8 mouse cellular contexts compared by ENCODE assay signal in the genomic region with DNA sequence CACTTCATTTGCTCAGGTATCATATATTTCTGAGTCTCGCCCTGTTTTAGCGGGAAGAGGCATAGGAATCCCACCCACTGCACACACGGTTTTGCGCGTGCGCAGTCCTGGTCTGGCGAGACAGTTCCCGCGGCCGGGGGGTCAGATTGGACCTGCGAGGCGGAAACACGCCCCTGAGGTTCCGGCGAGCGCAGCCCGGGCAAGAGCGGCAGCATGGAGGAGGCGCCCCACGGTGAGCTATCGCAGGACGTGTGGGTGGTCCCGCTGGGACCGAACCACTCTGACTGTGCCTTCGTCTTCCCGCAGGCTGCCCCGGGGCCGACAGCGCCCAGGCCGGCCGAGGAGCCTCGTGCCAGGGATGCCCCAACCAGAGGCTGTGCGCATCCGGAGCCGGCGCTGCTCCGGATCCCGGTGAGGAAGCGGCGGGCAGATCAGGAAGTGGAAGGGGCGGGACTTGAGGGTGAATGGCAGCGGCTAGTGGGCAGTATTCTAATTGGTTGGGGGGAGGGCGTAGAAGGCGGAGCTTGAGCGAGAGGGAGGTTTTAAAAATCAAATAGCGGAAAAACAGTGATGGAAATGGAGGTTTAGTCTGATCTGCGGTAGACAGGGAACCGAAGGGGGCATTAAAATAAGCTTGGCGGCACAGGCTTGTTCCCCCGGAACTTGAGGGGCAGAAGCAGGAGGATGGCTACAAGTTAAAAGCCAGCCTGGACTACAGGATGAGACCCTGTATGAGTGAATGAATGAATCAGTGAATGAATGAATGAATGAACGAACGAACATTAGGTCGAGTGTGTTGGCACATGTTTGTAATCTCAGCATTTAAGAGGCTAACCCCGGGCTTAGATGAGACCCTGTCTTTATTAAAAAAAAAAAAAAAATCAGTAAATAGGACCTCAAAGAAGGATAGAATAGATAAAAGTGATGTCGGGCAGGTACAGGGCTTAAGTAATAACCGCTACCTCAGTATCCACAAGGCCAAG. TPM values are rescaled to one million over a fixed set of nuclear protein-coding genes. Genes with fewer than 3 reads are reported as not detected.
DNase-seq lines count a peak whose midpoint lies in the region; ATAC-seq and TF ChIP-seq lines count a peak whose summit lies in the region.

A gene (plus strand): TSS at position 185 of the 983 bp plus-strand sequence.

- H3K36me3 ChIP-seq in forebrain, embryonic 10.5 days (replicated peaks), result peaks cover 38% of the 10 kb centered on the region
- H3K36me3 ChIP-seq in heart, embryonic 15.5 days, result peaks cover 24% of the 10 kb centered on the region
- H3K36me3 ChIP-seq in liver, embryonic 14.5 days (replicated peaks; ENCODE audit: control insufficient read depth, insufficient read depth, low read depth), result peaks cover 16% of the 10 kb centered on the region
- H3K36me3 ChIP-seq in neural tube, embryonic 11.5 days (ENCODE audit: control insufficient read depth, insufficient read depth, low read length), result peaks cover 6% of the 10 kb centered on the region; the same call in 1 of the 2 replicates
- H3K36me3 ChIP-seq in stomach, postnatal 0 days (ENCODE audit: control insufficient read depth, insufficient read depth, low read length), result 0 out of 2 replicates have a peak, but pooled peaks cover 6% of the 10 kb centered on the region

- 0 out of 2 replicates have a peak, but pooled peaks cover 8% of the 10 kb centered on the region for H3K27me3 ChIP-seq in forebrain, embryonic 10.5 days (ENCODE audit: poor library complexity, severe bottlenecking)
- peaks cover 4% of the 10 kb centered on the region; the same call in 1 of the 2 replicates for H3K27me3 ChIP-seq in heart, embryonic 15.5 days
- H3K27me3 ChIP-seq in liver, embryonic 14.5 days (ENCODE audit: control insufficient read depth, insufficient read depth, low read length), result no peaks in the 10 kb centered on the region
- H3K27me3 ChIP-seq in neural tube, embryonic 11.5 days (ENCODE audit: control insufficient read depth, insufficient read depth, low read length), result no peaks in the 10 kb centered on the region
- H3K27me3 ChIP-seq in stomach, postnatal 0 days (ENCODE audit: control insufficient read depth, insufficient read depth, low read length), result no peaks in the 10 kb centered on the region

- peak within 1 kb of the TSS; percentile 97 for H3K27ac ChIP-seq in forebrain, embryonic 10.5 days
- peak within 1 kb of the TSS; percentile 92 for H3K27ac ChIP-seq in heart, embryonic 15.5 days
- peak within 1 kb of the TSS; percentile 64 for H3K27ac ChIP-seq in liver, embryonic 14.5 days
- peak within 1 kb of the TSS; percentile 87 for H3K27ac ChIP-seq in neural tube, embryonic 11.5 days (ENCODE audit: low read depth, low read length)
- H3K27ac ChIP-seq in stomach, postnatal 0 days (replicated peaks), result peak within 1 kb of the TSS; percentile 90

- H3K4me3 ChIP-seq in forebrain, embryonic 10.5 days, result peak within 1 kb of the TSS; percentile 77
- H3K4me3 ChIP-seq in heart, embryonic 15.5 days, result peak within 1 kb of the TSS; percentile 82
- peak within 1 kb of the TSS; percentile 75 for H3K4me3 ChIP-seq in liver, embryonic 14.5 days (ENCODE audit: insufficient read depth in 1 of 2, low read depth in 2 of 2, low read length in 2 of 2)
- H3K4me3 ChIP-seq in neural tube, embryonic 11.5 days (ENCODE audit: low read depth, low read length), result peak within 1 kb of the TSS; percentile 68
- H3K4me3 ChIP-seq in stomach, postnatal 0 days (ENCODE audit: low read depth, low read length), result peak within 1 kb of the TSS; percentile 60

- peak within 1 kb of the TSS; percentile 73 for H3K9ac ChIP-seq in heart, embryonic 15.5 days
- H3K9ac ChIP-seq in liver, embryonic 14.5 days (replicated peaks), result peak within 1 kb of the TSS; percentile 66
- peak within 1 kb of the TSS; percentile 90 for H3K9ac ChIP-seq in neural tube, embryonic 11.5 days (ENCODE audit: low read length)
- peak within 1 kb of the TSS; percentile 70 for H3K9ac ChIP-seq in stomach, postnatal 0 days (ENCODE audit: low read length)

- TF ChIP-seq EP300 in liver, embryonic 14.5 days (IDR thresholded peaks at IDR 0.05; ENCODE audit: low read depth), result no peak
- no peak for TF ChIP-seq EP300 in stomach, postnatal 0 days (optimal IDR thresholded peaks at IDR 0.05)

- TF ChIP-seq CTCF in liver, embryonic 14.5 days (IDR thresholded peaks at IDR 0.05; ENCODE audit: low read depth), result no peak; the same call in 1 of the 2 replicates
- peak; percentile 41 for TF ChIP-seq CTCF in stomach, postnatal 0 days (IDR thresholded peaks at IDR 0.05; ENCODE audit: low read depth)

- WGBS in forebrain, embryonic 10.5 days, result 4% methylated on average over 56 of the region's 56 CpGs
- 2% methylated on average over 56 of the region's 56 CpGs for WGBS in heart, embryonic 15.5 days
- 2% methylated on average over 56 of the region's 56 CpGs for WGBS in liver, embryonic 14.5 days (ENCODE audit: insufficient replicate concordance)
- WGBS in neural tube, embryonic 11.5 days, result 3% methylated on average over 56 of the region's 56 CpGs
- WGBS in stomach, postnatal 0 days, result 3% methylated on average over 56 of the region's 56 CpGs

- 0 out of 2 replicates have a peak, but pooled peaks cover 4% of the 10 kb centered on the region for H3K9me3 ChIP-seq in forebrain, embryonic 10.5 days
- H3K9me3 ChIP-seq in heart, embryonic 15.5 days (replicated peaks), result no peaks in the 10 kb centered on the region
- no peaks in the 10 kb centered on the region for H3K9me3 ChIP-seq in liver, embryonic 14.5 days (ENCODE audit: control insufficient read depth, low read length)
- no peaks in the 10 kb centered on the region for H3K9me3 ChIP-seq in neural tube, embryonic 11.5 days (ENCODE audit: control insufficient read depth, low read length)
- H3K9me3 ChIP-seq in stomach, postnatal 0 days (ENCODE audit: control insufficient read depth, low read length), result no peaks in the 10 kb centered on the region

- DNase-seq in c-Kit-negative CD71-positive TER-119-positive erythroid progenitor cells, embryonic 14.5 days (ENCODE audit: low read depth, low spot score), result peak; percentile 84
- peak; percentile 95 for DNase-seq in forebrain, embryonic 10.5 days (ENCODE audit: extremely low spot score, low spot score)
- peak; percentile 96 to 97 for DNase-seq in kidney, postnatal 25 days
- DNase-seq in liver, embryonic 14.5 days (ENCODE audit: low read depth in 3 of 3, low spot score in 3 of 3), result peak; percentile 86 to 89 (median 87)
- DNase-seq in neural tube, embryonic 11.5 days (ENCODE audit: low spot score), result peak; percentile 97
- peak; percentile 91 for DNase-seq in stomach, postnatal 0 days (ENCODE audit: low spot score)

- ATAC-seq in CD4-positive, CD25-positive, alpha-beta regulatory T cell, adult 4 months, result peak; percentile 98
- peak; percentile 94 for ATAC-seq in heart, embryonic 15.5 days (replicated peaks; ENCODE audit: insufficient number of reproducible peaks, insufficient read depth, low FRiP score, low read depth)
- ATAC-seq in liver, embryonic 14.5 days (ENCODE audit: insufficient read depth), result peak; percentile 97
- peak; percentile 98 for ATAC-seq in neural tube, embryonic 11.5 days (ENCODE audit: insufficient read depth, low FRiP score, low TSS enrichment)
- peak; percentile 97 for ATAC-seq in stomach, postnatal 0 days (ENCODE audit: low FRiP score, low TSS enrichment)

- H3K4me1 ChIP-seq in forebrain, embryonic 10.5 days, result peaks cover 19% of the 10 kb centered on the region
- H3K4me1 ChIP-seq in heart, embryonic 15.5 days (replicated peaks), result peaks cover 14% of the 10 kb centered on the region
- peaks cover 5 to 14% of the 10 kb centered on the region in 2 experiments for H3K4me1 ChIP-seq in liver, embryonic 14.5 days (replicated peaks; ENCODE audit: control insufficient read depth in 2 of 2, insufficient read depth in 2 of 2, low read length in 1 of 2)
- H3K4me1 ChIP-seq in neural tube, embryonic 11.5 days (ENCODE audit: control insufficient read depth, insufficient read depth, low read length), result peaks cover 3% of the 10 kb centered on the region
- no peaks in the 10 kb centered on the region for H3K4me1 ChIP-seq in stomach, postnatal 0 days (replicated peaks; ENCODE audit: control insufficient read depth, insufficient read depth)

- H3K4me2 ChIP-seq in heart, embryonic 15.5 days, result peak within 1 kb of the TSS; percentile 82
- H3K4me2 ChIP-seq in liver, embryonic 14.5 days (ENCODE audit: low read depth), result peak within 1 kb of the TSS; percentile 81
- peak within 1 kb of the TSS; percentile 74 for H3K4me2 ChIP-seq in neural tube, embryonic 11.5 days (ENCODE audit: low read depth)
- peak within 1 kb of the TSS; percentile 63 for H3K4me2 ChIP-seq in stomach, postnatal 0 days (replicated peaks; ENCODE audit: low read depth)

RNA-seq across cellular contexts. Expression of the gene that starts here (rescaled TPM):
- 10 to 100 TPM; 42.5 to 52.4 TPM for polyA plus RNA-seq in CD4-positive, CD25-positive, alpha-beta regulatory T cell, adult 4 months (2017; shearing (Covaris generic))
- 80.9 and 81.3 TPM in 2 replicates for polyA plus RNA-seq in forebrain, embryonic 10.5 days (2016; fragmentation: Nextera tagmentation; extraction: Ambion mirVana)
- 28.7 and 39.4 TPM in 2 replicates for polyA plus RNA-seq in heart, embryonic 15.5 days (2015; fragmentation: Nextera tagmentation; extraction: Ambion mirVana)
- polyA plus RNA-seq in liver, embryonic 14.5 days (2012; rRNA removed), result 15.2 and 20.2 TPM in 2 replicates
- 31.6 and 34.4 TPM in 2 replicates for polyA plus RNA-seq in liver, embryonic 14.5 days (2014; fragmentation: Nextera tagmentation; extraction: Ambion mirVana)
- 68.7 and 69.8 TPM in 2 replicates for polyA plus RNA-seq in neural tube, embryonic 11.5 days (2014; fragmentation: Nextera tagmentation; extraction: Ambion mirVana)
- 31.0 and 33.8 TPM in 2 replicates for polyA plus RNA-seq in stomach, postnatal 0 days (2015; fragmentation: Nextera tagmentation; extraction: Ambion mirVana)

Comparison
In these comparisons a context has a peak if more than half of its experiments do, and no peak if none do; other contexts are left out.
1. Peak in every context shown above with its lines: DNase-seq, ATAC-seq, H3K4me3 ChIP-seq and H3K27ac ChIP-seq.